Mouse (Mus musculus) testis, postnatal 14 days (tissue): ENCODE measurements around the gene Zfp456.
"Not testable (repeated sequence)": the region's sequence is repeated elsewhere in the genome, so short reads cannot be mapped to it uniquely, and the experiment has no call there.

Source experiments
- DNase-seq: peaks from one replicate; pipeline ENCODE4 v3.0.0; 2021; ENCODE audit warnings: low spot score

The Zfp456 gene

GRCm38 (mm10) chr13:67375050-67375911 is at the start of gene Zfp456, which contains the start of gene Gm28041:
Zfp456 (minus strand) TSS chr13:67375810.
Gm28041 (minus strand) TSS chr13:67375733.
- DNase-seq: peak; percentile 55

GRCm38 (mm10) chr13:67422532-67422931 is 46.9 kb upstream of the Zfp456 start:
- DNase-seq: not testable (repeated sequence)

GRCm38 (mm10) chr13:67421207-67421857 is 45.7 kb upstream of the Zfp456 start, which contains the start of gene Zfp459:
Zfp459 (minus strand) TSS chr13:67421418.
- DNase-seq: peak; percentile 28

GRCm38 (mm10) chr13:67420558-67421206 is 45.1 kb upstream of the Zfp456 start:
- DNase-seq: no peak

DNA sequence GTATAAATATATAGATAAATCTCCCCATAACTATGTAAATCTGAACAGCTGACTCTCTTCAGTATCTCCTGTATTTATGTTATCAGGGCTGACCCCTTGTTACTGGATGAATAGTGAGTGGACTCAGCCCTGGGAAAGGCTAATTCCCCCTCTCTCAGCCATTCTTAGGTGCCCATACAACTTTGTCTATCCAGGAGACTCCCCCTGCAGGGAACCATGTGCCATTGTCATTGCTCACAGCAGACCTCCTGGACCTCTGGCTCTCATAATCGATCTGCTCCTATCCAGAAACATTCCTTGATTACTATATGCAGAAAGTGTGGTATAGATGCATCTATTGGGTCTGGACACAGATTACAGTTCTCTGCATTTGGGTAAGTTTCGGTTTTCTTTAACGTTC is 41.2 kb upstream of the Zfp456 start:
- no peak for DNase-seq

DNA sequence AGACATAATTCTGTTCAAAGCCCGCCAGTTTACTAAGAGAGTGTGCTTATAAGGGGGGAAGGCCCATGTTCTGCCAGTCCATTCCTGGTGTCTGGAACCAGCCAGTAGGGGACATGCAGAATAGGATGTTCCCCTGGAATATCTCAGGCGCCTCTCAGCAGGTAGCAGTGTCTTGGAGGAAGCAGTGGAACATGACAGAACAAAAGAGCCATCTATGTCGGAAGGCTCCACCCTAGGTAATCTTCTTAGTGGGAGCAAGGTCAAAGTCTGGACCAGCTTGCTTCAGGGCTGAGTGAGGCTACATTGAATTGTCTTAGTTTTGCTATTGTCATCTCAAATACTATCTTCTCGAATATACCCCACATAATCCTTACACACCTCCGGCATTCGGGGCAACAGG is 40.1 kb upstream of the Zfp456 start:
- DNase-seq: no peak

GRCm38 (mm10) chr13:67413634-67414033 is 38.0 kb upstream of the Zfp456 start:
- DNase-seq: not testable (repeated sequence)

GRCm38 (mm10) chr13:67399183-67399903 is 23.7 kb upstream of the Zfp456 start, which contains the start of gene Zfp429:
Zfp429 (minus strand) TSS chr13:67399819.
- peak; percentile 48 for DNase-seq

GRCm38 (mm10) chr13:67376255-67376654 is 645 bp upstream of the Zfp456 start:
- DNase-seq: not testable (repeated sequence)

DNA sequence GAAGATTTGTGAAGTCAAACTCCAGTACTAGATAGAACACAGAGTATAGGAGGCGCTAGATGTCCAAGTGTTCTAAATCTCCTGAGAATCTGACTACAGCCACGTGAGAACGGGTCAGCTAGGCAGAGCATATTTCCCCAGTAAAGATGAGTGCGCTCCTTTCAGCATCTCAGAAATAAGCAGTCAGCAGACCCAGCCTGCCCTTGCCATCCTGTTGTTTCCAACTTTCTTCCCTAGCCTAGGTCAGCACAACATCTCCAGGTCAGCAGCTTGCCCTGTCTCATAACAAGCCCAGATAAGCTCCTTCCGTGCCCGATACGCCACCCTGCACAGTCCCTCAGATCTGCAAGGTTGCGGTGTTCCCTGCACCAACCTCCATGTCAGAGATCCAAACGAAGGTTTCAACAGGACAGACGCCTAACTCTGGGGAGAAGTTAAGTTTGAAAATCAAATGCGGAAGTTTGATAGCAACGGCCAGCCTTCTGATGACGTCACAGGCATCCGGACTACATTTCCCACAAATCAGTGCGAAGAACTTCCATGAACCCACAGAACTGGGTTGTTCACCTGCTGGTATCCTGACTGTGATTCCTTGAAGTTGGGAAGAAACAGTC is 15.4 kb downstream of the Zfp456 start, which contains the start of the genes Gm28044 and Zfp953:
Gene Gm28044, minus strand, starts transcription at position 406 of the 614 bp plus-strand sequence.
Gene Zfp953, minus strand, starts transcription at position 475 of the 614 bp plus-strand sequence.
- peak; percentile 82 for DNase-seq

DNA sequence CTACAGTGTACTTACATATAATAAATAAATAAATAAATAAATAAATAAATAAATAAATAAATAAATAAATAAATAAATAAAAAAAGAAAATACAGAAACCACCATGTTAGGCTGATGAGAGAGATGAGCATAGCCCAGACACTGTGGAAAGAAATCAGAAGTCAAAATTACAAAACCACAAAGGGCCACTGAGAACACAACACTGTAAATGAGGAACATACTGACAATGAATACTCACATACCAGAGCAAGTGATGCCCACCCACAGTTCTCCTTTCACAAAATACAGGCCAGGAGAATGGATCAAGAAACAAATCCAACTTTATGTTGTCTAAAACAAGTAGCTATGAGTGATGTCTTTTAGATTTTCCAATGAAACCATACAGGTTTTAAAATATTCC is 23.8 kb downstream of the Zfp456 start:
- DNase-seq: no peak

- no peak for DNase-seq
These were observed 32.2 kb downstream of the Zfp456 start for GRCm38 (mm10) chr13:67343422-67343821.

DNA sequence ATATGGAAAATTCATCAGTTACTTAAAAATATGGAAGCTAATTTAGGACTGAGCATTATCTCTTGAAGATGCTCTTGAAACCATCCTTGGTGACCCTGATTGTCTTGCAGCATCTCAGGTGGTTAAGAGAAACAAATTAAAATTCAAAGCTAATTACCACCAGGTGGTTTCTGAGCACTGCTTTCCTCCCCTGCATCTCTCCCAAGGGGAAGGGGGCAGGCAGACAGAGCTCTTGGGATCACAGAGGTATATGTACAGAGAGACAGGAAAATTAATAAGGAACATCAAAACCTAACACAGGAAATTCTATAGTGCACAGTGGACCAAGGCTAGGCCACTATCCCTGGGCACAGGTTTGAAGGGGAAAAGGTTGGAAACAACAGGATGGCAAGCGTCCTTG is 42.7 kb downstream of the Zfp456 start:
- DNase-seq: no peak

DNA sequence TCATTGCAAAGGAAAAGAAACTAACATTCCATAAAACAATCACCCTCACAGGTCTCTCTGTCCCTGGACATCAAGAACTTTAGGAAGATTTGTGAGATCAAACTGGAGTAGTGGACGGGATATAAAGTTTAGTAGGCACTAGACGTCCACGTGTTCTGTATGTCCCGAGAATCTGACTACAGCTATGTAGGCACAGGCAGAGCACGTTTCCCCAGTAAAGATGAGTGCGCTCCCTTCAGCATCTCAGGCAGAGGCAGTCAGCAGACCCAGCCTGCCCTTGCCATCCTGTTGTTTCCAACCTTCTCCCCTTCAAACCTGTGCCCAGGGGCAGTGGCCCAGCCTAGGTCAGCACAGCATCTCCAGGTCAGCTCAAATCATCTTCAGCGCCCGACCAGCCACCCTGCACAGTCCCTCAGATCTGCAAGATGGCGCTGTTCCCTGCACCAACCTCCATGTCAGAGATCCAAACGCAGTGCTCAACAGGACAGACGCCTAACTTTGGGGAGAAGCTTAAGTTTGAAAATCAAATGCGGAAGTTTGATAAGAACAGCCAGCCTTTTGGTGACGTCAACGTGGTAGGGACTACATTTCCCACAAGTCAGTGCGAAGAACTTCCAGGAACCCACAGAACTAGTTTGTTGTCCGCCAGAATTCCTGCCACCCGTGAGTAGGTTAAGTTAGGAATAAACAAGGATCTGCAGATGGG is 43.4 kb downstream of the Zfp456 start, which contains the start of gene Zfp595:
Gene Zfp595, minus strand, starts transcription at position 552 of the 706 bp plus-strand sequence.
- peak; percentile 78 for DNase-seq
